Mouse (Mus musculus) gastrocnemius, adult 18-20 months (tissue): ENCODE measurements around the gene Tmem145. TPM values are rescaled to one million over a fixed set of nuclear protein-coding genes. Genes with fewer than 3 reads are reported as not detected.
A peak's percentile ranks its signal among the peaks of the same experiment; 100 is the strongest.

ENCODE experiments used
- DNase-seq: peaks from one replicate; pipeline ENCODE4 v3.0.0; 2021; ENCODE audit warnings: low spot score
- total RNA-seq, 2 experiments: library from RNA; stranded (reverse); gene quantifications; 2 replicates each; pipeline ENCODE4 v1.2.3; 2021

Gene Tmem145
- total RNA-seq, 2 experiments from 2014 or later, result not detected

GRCm38 (mm10) chr7:25275555-25276298 lies 30.2 kb upstream of the Tmem145 start:
- DNase-seq, result no peak

- no peak for DNase-seq
These were observed 28.5 kb upstream of the Tmem145 start for GRCm38 (mm10) chr7:25277405-25277804.

GRCm38 (mm10) chr7:25277998-25278340 lies 27.9 kb upstream of the Tmem145 start:
- DNase-seq, result no peak

GRCm38 (mm10) chr7:25278341-25279075 lies 27.4 kb upstream of the Tmem145 start:
- peak; percentile 70 for DNase-seq

- DNase-seq, result peak; percentile 84
These were observed 26.6 kb upstream of the Tmem145 start for GRCm38 (mm10) chr7:25279076-25279860.

GRCm38 (mm10) chr7:25279861-25280791 lies 25.8 kb upstream of the Tmem145 start:
- DNase-seq, result peak; percentile 52

GRCm38 (mm10) chr7:25281166-25281733 lies 24.7 kb upstream of the Tmem145 start:
- DNase-seq, result no peak

GRCm38 (mm10) chr7:25281734-25282601 lies 23.9 kb upstream of the Tmem145 start:
- DNase-seq, result peak; percentile 96

- DNase-seq, result no peak
These were observed 23.1 kb upstream of the Tmem145 start for GRCm38 (mm10) chr7:25282731-25283211.

GRCm38 (mm10) chr7:25283637-25284036 lies 22.3 kb upstream of the Tmem145 start:
- DNase-seq, result no peak

GRCm38 (mm10) chr7:25284171-25284570 lies 21.7 kb upstream of the Tmem145 start:
- no peak for DNase-seq

GRCm38 (mm10) chr7:25284766-25285165 lies 21.1 kb upstream of the Tmem145 start:
- DNase-seq, result no peak

- no peak for DNase-seq
These were observed 20.2 kb upstream of the Tmem145 start for GRCm38 (mm10) chr7:25285511-25286238.

- no peak for DNase-seq
These were observed 18.9 kb upstream of the Tmem145 start for GRCm38 (mm10) chr7:25286989-25287388.

GRCm38 (mm10) chr7:25288011-25288410 lies 17.9 kb upstream of the Tmem145 start:
- DNase-seq, result no peak

- DNase-seq, result no peak
These were observed 17.2 kb upstream of the Tmem145 start for GRCm38 (mm10) chr7:25288721-25289120.

- no peak for DNase-seq
These were observed 16.0 kb upstream of the Tmem145 start for GRCm38 (mm10) chr7:25289925-25290324.

- no peak for DNase-seq
These were observed 15.4 kb upstream of the Tmem145 start for GRCm38 (mm10) chr7:25290463-25290862.

GRCm38 (mm10) chr7:25290911-25291310 lies 15.0 kb upstream of the Tmem145 start:
- DNase-seq, result no peak
